Mouse (Mus musculus) frontal cortex, postnatal 10 days (tissue): Measurements from ENCODE around the gene Dlx3.

Source experiments
- DNase-seq, 2 experiments: peaks; one replicate each; pipeline ENCODE4 v3.0.0; 2022; ENCODE audit warnings: low spot score in 2 of 2, mixed read lengths in 1 of 2

Gene Dlx3

GRCm38 (mm10) chr11:95121161-95122099 is 1.5 kb downstream of the Dlx3 start:
- no peak for DNase-seq

- DNase-seq, result no peak
These were observed 2.2 kb downstream of the Dlx3 start for GRCm38 (mm10) chr11:95122100-95122489.

- no peak for DNase-seq
These were observed 5.5 kb downstream of the Dlx3 start for GRCm38 (mm10) chr11:95125366-95125948.

- DNase-seq, result no peak
These were observed 6.6 kb downstream of the Dlx3 start for GRCm38 (mm10) chr11:95126272-95127245.

- DNase-seq, result no peak
These were observed 8.4 kb downstream of the Dlx3 start for GRCm38 (mm10) chr11:95128359-95128758.

GRCm38 (mm10) chr11:95130668-95131252 is 10.8 kb downstream of the Dlx3 start:
- no peak for DNase-seq

GRCm38 (mm10) chr11:95133321-95133720 is 13.4 kb downstream of the Dlx3 start:
- no peak for DNase-seq

GRCm38 (mm10) chr11:95137281-95137680 is 17.4 kb downstream of the Dlx3 start:
- DNase-seq, result no peak

- no peak for DNase-seq
These were observed 20.0 kb downstream of the Dlx3 start for GRCm38 (mm10) chr11:95139871-95140270.

- DNase-seq, result no peak
These were observed 22.3 kb downstream of the Dlx3 start for GRCm38 (mm10) chr11:95142258-95142657.

- no peak for DNase-seq
These were observed 23.2 kb downstream of the Dlx3 start for GRCm38 (mm10) chr11:95142980-95143575.

GRCm38 (mm10) chr11:95143663-95144062 is 23.7 kb downstream of the Dlx3 start:
- DNase-seq, result no peak

GRCm38 (mm10) chr11:95144091-95144945 is 24.4 kb downstream of the Dlx3 start:
- DNase-seq, result no peak

GRCm38 (mm10) chr11:95144946-95145483 is 25.1 kb downstream of the Dlx3 start:
- no peak for DNase-seq

GRCm38 (mm10) chr11:95145851-95146403 is 26.0 kb downstream of the Dlx3 start, which contains the start of gene Dlx4:
TSS of gene Dlx4 (minus strand) at chr11:95146263.
- DNase-seq, result no peak

- DNase-seq, result no peak
These were observed 28.8 kb downstream of the Dlx3 start for GRCm38 (mm10) chr11:95148754-95149153.

GRCm38 (mm10) chr11:95149462-95150268 is 29.7 kb downstream of the Dlx3 start:
- no peak for DNase-seq

GRCm38 (mm10) chr11:95150269-95151049 is 30.5 kb downstream of the Dlx3 start:
- no peak for DNase-seq
